Mouse (Mus musculus) liver, postnatal 0 days (tissue): Measurements from ENCODE around the gene Kcnj9.

Experiments
- CTCF ChIP-seq: sonication (generic); IDR thresholded peaks from 2 replicates; pipeline ENCODE4 v1.5.1; 2016; ENCODE audit warnings: antibody characterized with exemption, low read depth
- EP300 ChIP-seq: IDR thresholded peaks from 2 replicates; pipeline ENCODE4 v1.6.1; 2016; ENCODE audit warnings: antibody characterized with exemption, low read depth, mild to moderate bottlenecking

- TF ChIP-seq CTCF (no peak), EP300 (no peak)
Measured at GRCm38 (mm10) chr1:172277172-172277571, 51.9 kb downstream of the Kcnj9 start.
